Mouse (Mus musculus): ENCODE measurements around the gene Kcnb1. TPM values are rescaled to one million over a fixed set of nuclear protein-coding genes. Genes with fewer than 3 reads are reported as not detected.
A peak's percentile ranks its signal among the peaks of the same experiment; 100 is the strongest.

Gene Kcnb1
- polyA plus RNA-seq, 1 experiment from 2014 or later = 1.1 TPM

DNA sequence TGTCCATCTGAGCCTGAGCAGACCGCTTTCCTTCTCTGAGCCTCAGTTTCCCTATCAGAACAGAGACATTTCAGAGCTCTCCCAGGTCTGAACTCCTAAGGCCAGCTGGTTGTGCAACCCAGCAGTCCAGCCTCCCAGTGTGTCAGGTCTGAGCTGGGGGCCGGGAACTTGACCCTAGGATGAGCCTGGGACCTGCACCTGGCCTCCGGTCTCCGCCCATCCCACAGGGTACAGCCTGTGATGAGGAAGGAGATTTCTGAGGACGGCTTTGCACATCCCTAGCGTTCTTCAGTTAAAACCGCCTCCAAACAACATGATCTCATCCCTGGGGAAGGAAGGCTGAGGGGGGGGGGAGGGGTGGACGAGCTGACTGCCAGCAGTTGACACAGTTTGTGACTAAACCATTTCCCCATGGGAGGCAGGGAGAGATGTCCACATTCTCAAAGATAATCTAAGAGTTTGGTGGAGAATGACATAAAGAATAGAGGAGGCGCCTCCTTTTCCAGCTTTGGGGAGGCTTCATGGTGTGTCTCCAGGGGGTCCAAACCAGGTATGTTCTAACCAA, 110.9 kb downstream of the Kcnb1 start:
- ATAC-seq (ENCODE audit: insufficient read depth, low FRiP score, low TSS enrichment) = no peak
- Histone ChIP-seq H3K4me2 (ENCODE audit: low read depth) (no peak overlapping the region), H3K4me3 (ENCODE audit: low read depth, low read length) (no peak overlapping the region)

DNA sequence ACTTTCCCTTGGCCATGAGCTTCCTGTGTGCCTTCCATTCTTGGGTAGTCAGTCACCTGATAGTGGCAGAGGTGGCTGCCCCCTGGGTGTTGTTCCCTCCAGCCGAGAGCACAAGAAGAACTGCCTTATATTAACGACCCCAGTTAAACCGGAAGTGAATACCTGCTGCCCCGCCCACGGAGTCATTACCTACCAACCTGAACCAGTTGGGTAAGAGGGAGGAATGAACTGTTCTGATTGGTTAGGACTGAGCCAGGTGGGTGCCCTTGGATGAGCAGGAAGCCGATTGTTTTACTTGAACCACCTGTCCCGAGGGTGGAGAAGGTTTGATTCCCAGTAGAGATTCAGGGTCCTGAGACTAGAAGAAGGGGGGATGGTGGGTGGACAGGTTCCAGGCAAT, 111.5 kb downstream of the Kcnb1 start:
- H3K9ac ChIP-seq (ENCODE audit: low read length) = no peak overlapping the region
- no peaks in the 10 kb centered on the region for H3K27me3 ChIP-seq (ENCODE audit: control insufficient read depth, insufficient read depth, low read length)
- H3K9me3 ChIP-seq (ENCODE audit: control insufficient read depth, low read length) = no peaks in the 10 kb centered on the region
- H3K4me1 ChIP-seq (ENCODE audit: control insufficient read depth, insufficient read depth, low read length) = peaks cover 5% of the 10 kb centered on the region
- no peak overlapping the region for H3K27ac ChIP-seq (ENCODE audit: low read depth, low read length)
- H3K4me2 ChIP-seq (ENCODE audit: low read depth) = no peak overlapping the region
- ATAC-seq (ENCODE audit: insufficient read depth, low FRiP score, low TSS enrichment) = no peak
- H3K36me3 ChIP-seq (ENCODE audit: control insufficient read depth, insufficient read depth, low read length) = no peaks in the 10 kb centered on the region
- no peak overlapping the region for H3K4me3 ChIP-seq (ENCODE audit: low read depth, low read length)
- WGBS = 42% methylated on average over 7 of the region's 7 CpGs
- DNase-seq (ENCODE audit: low spot score) = no peak

More for the DNA sequence above, 110.9 kb downstream of the Kcnb1 start:
- Histone ChIP-seq H3K36me3 (ENCODE audit: control insufficient read depth, insufficient read depth, low read length) (no peaks in the 10 kb centered on the region), H3K9me3 (ENCODE audit: control insufficient read depth, low read length) (no peaks in the 10 kb centered on the region), H3K4me1 (ENCODE audit: control insufficient read depth, insufficient read depth, low read length) (peaks cover 5% of the 10 kb centered on the region), H3K27me3 (ENCODE audit: control insufficient read depth, insufficient read depth, low read length) (no peaks in the 10 kb centered on the region), H3K9ac (ENCODE audit: low read length) (no peak overlapping the region), H3K27ac (ENCODE audit: low read depth, low read length) (0 out of 2 replicates have a peak overlapping the region, but pooled peaks have one; percentile 10)
- DNase-seq (ENCODE audit: low spot score) = no peak
- 48% methylated on average over 9 of the region's 9 CpGs for WGBS

DNA sequence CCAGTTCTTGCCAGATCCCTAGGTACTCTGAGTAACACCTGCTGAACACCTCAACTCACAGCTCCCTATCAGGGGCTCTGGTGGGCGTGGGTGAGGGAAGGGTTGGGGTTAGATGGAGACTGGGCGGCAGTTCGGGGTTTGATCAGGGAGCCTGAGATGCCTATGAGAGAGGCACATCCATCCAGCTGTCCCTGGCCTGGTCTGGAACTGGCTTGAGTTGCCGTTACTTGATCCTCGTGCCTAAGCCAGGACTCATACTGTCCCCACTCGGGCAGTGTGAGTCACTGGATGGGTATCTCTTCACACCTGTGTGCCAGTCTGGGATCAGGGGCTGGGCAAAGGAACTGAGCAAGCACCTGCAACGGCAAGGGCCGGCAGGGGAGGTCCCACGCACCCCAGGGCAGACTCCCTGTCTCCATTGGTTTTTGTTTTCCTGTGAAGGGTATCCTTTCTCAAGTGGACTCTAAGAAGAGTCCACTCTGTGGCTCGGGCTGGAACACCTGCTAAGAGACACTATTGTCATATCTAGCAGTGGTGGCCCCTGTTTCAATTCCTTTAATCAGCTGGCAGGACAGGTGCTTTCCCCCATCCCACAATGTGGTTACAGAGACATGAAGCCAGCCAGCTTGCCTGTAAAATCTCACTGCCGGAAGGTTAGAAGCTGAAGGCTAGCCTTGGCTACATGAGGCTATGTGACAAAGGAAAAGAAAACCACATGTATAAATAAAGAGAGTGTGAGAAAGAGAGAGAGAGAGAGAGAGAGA, 112.6 kb downstream of the Kcnb1 start:
- WGBS = 80% methylated on average over 11 of the region's 11 CpGs
- no peaks in the 10 kb centered on the region for H3K27me3 ChIP-seq (ENCODE audit: control insufficient read depth, insufficient read depth, low read length)
- no peak for DNase-seq (ENCODE audit: low spot score)
- H3K4me3 ChIP-seq (ENCODE audit: low read depth, low read length) = no peak overlapping the region
- H3K4me1 ChIP-seq (ENCODE audit: control insufficient read depth, insufficient read depth, low read length) = peaks cover 5% of the 10 kb centered on the region
- no peaks in the 10 kb centered on the region for H3K9me3 ChIP-seq (ENCODE audit: control insufficient read depth, low read length)
- no peak overlapping the region for H3K27ac ChIP-seq (ENCODE audit: low read depth, low read length)
- H3K9ac ChIP-seq (ENCODE audit: low read length) = no peak overlapping the region
- no peak for ATAC-seq (ENCODE audit: insufficient read depth, low FRiP score, low TSS enrichment)
- H3K36me3 ChIP-seq (ENCODE audit: control insufficient read depth, insufficient read depth, low read length) = no peaks in the 10 kb centered on the region
- no peak overlapping the region for H3K4me2 ChIP-seq (ENCODE audit: low read depth)

DNA sequence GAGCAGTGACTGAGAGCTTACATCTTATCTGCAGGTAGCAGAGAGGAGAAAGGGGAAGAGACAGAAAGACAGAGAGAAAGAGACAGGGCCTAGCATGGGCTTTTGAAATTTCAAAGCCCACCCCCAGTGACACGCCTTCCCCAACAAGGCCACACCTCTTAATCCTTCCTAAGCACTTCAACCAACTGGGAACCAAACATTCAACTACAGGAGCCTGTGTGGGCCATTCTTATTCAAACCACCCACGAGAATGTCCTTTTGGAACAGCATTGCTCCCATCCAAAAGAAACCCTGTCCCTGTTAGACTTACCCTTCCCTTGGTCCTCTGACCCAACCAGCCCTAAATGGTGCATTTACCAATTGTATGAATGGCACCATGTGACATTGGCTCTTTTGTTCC, 113.2 kb downstream of the Kcnb1 start:
- no peak for ATAC-seq (ENCODE audit: insufficient read depth, low FRiP score, low TSS enrichment)
- WGBS = 56% methylated on average over 2 of the region's 2 CpGs
- H3K27me3 ChIP-seq (ENCODE audit: control insufficient read depth, insufficient read depth, low read length) = no peaks in the 10 kb centered on the region

DNA sequence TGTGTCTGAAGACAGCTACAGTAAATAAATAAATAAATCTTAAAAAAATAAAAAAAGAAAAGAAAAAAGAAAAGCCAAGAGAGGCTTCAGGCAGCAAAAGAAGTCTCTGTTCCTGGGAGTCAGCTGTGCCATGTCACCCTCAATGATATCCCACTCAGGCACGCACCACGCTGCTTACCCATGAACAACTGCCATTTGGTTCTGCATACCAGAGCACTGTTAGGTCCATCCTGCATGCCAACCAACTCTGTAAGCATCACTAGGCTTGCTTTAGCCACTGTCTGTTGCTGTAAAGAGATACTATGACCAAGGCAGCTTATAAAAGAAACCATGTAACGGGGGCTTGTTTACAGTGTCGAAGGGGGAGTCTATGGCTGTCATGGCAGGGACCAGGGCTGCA, 113.6 kb downstream of the Kcnb1 start:
- Histone ChIP-seq H3K27me3 (ENCODE audit: control insufficient read depth, insufficient read depth, low read length) (no peaks in the 10 kb centered on the region), H3K9ac (ENCODE audit: low read length) (no peak overlapping the region), H3K27ac (ENCODE audit: low read depth, low read length) (no peak overlapping the region), H3K9me3 (ENCODE audit: control insufficient read depth, low read length) (no peaks in the 10 kb centered on the region), H3K36me3 (ENCODE audit: control insufficient read depth, insufficient read depth, low read length) (no peaks in the 10 kb centered on the region), H3K4me1 (ENCODE audit: control insufficient read depth, insufficient read depth, low read length) (peaks cover 5% of the 10 kb centered on the region; the same call in 1 of the 2 replicates), H3K4me2 (ENCODE audit: low read depth) (no peak overlapping the region), H3K4me3 (ENCODE audit: low read depth, low read length) (no peak overlapping the region)
- WGBS = 92% methylated on average over 4 of the region's 4 CpGs
- DNase-seq (ENCODE audit: low spot score) (no peak), ATAC-seq (ENCODE audit: insufficient read depth, low FRiP score, low TSS enrichment) (no peak)

More for the DNA sequence above, 113.2 kb downstream of the Kcnb1 start:
- Histone ChIP-seq H3K4me2 (ENCODE audit: low read depth) (no peak overlapping the region), H3K9me3 (ENCODE audit: control insufficient read depth, low read length) (no peaks in the 10 kb centered on the region), H3K9ac (ENCODE audit: low read length) (no peak overlapping the region), H3K4me1 (ENCODE audit: control insufficient read depth, insufficient read depth, low read length) (peaks cover 5% of the 10 kb centered on the region), H3K4me3 (ENCODE audit: low read depth, low read length) (no peak overlapping the region), H3K36me3 (ENCODE audit: control insufficient read depth, insufficient read depth, low read length) (no peaks in the 10 kb centered on the region), H3K27ac (ENCODE audit: low read depth, low read length) (no peak overlapping the region)
- no peak for DNase-seq (ENCODE audit: low spot score)

DNA sequence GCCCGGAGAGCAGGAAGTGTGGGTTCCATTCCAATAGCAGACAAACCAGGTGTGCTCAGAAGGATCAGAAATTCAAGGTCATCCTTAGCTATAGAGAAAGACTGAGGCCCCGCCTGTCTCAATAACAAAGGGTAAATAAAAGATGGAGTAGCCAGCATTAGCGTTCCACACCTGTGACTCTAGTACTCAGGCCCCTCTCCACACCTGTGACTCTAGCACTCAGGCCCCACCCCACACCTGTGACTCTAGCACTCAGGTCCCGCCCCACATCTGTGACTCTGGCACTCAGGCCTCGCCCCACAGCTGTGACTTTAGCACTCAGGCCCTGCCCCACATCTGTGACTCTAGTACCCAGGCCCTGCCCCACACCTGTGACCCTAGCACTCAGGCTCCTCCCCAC, 115.4 kb downstream of the Kcnb1 start:
- Histone ChIP-seq H3K9me3 (ENCODE audit: control insufficient read depth, low read length) (no peaks in the 10 kb centered on the region), H3K27me3 (ENCODE audit: control insufficient read depth, insufficient read depth, low read length) (no peaks in the 10 kb centered on the region), H3K36me3 (ENCODE audit: control insufficient read depth, insufficient read depth, low read length) (no peaks in the 10 kb centered on the region), H3K27ac (ENCODE audit: low read depth, low read length) (no peak overlapping the region), H3K4me3 (ENCODE audit: low read depth, low read length) (no peak overlapping the region), H3K4me2 (ENCODE audit: low read depth) (no peak overlapping the region), H3K9ac (ENCODE audit: low read length) (no peak overlapping the region), H3K4me1 (ENCODE audit: control insufficient read depth, insufficient read depth, low read length) (peaks cover 5% of the 10 kb centered on the region; the same call in 1 of the 2 replicates)
- 93% methylated on average over 5 of the region's 5 CpGs for WGBS
- peak; percentile 3 for DNase-seq (ENCODE audit: low spot score)
- ATAC-seq (ENCODE audit: insufficient read depth, low FRiP score, low TSS enrichment) = no peak

DNA sequence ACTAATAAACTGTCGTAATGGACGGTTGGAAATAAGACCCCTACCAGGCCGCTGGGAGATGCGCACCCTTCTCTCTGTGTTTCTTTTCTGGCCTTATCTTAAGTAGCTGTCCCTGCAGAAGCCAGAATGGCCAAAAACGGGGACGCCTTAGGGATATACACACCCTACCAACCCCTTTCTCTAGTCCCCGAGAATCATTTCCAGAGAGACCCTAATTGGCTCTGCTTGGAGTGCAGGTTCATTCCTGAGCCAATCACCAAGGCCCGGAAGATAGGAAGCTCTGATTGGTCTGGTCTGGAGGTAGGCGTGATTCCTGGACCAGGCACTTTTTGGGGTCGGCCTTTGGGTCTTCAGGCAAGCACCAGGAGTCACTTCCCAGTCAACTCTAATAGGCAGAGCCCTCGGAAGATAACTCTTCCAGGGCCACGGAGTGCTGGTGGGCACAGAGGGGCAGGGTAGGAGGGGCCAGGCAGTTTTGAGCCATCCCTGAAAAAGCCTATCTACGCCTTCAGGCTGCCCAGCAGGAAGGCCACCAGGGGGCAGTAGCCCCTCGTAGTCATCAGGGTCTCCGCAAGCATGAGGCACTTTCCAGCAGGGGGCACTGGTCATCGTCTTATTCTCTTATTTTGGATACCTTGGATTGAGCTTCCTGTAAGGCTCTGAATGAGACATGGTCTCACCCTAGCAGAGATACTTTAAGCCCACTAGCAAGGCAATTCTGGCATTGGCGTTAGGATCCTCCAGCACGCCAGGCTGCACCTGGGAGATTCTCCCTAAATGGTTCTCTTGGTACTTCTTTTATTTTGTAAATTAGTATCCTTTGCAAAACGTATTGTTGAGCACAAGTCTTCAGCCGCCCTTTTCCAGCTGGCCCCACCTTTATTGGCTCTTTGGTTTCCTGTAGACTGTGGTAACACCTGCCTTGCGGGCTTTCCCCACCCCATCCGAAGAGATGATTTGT, 118.0 kb downstream of the Kcnb1 start:
- Histone ChIP-seq H3K27ac (ENCODE audit: low read depth, low read length) (peak overlapping the region; percentile 67; the same call in 1 of the 2 replicates), H3K27me3 (ENCODE audit: control insufficient read depth, insufficient read depth, low read length) (no peaks in the 10 kb centered on the region), H3K4me1 (ENCODE audit: control insufficient read depth, insufficient read depth, low read length) (no peaks in the 10 kb centered on the region), H3K9ac (ENCODE audit: low read length) (peak overlapping the region; percentile 29), H3K4me2 (ENCODE audit: low read depth) (peak overlapping the region; percentile 62), H3K36me3 (ENCODE audit: control insufficient read depth, insufficient read depth, low read length) (no peaks in the 10 kb centered on the region), H3K9me3 (ENCODE audit: control insufficient read depth, low read length) (no peaks in the 10 kb centered on the region), H3K4me3 (ENCODE audit: low read depth, low read length) (peak overlapping the region; percentile 37)
- peak; percentile 95 for DNase-seq (ENCODE audit: low spot score)
- 8% methylated on average over 22 of the region's 22 CpGs for WGBS
- peak; percentile 95 for ATAC-seq (ENCODE audit: insufficient read depth, low FRiP score, low TSS enrichment)

DNA sequence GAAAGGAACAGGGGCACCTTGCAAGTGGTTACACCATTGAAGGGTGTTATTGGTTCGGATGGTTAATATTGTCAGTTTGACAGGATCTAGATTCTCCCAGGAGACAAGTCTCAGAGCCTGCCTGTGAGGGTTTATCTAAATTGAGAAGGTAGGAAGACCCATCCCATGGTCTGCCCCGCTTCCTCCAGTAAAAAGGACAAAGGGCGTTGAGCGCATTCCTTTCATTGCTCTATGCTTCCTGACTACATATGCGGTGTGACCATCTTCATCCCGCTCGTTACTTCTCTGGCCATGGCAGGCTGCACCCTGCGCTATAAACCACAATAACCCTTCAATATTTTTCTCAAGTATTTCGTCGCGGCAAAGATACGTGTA, 118.7 kb downstream of the Kcnb1 start:
- 0 out of 2 replicates have a peak, but pooled peaks have one; percentile 3 for ATAC-seq (ENCODE audit: insufficient read depth, low FRiP score, low TSS enrichment)
- H3K9me3 ChIP-seq (ENCODE audit: control insufficient read depth, low read length) = no peaks in the 10 kb centered on the region
- peak overlapping the region; percentile 20 for H3K9ac ChIP-seq (ENCODE audit: low read length)
- no peaks in the 10 kb centered on the region for H3K36me3 ChIP-seq (ENCODE audit: control insufficient read depth, insufficient read depth, low read length)
- DNase-seq (ENCODE audit: low spot score) = no peak
- peak overlapping the region; percentile 62 for H3K4me2 ChIP-seq (ENCODE audit: low read depth)
- no peaks in the 10 kb centered on the region for H3K4me1 ChIP-seq (ENCODE audit: control insufficient read depth, insufficient read depth, low read length)
- 23% methylated on average over 12 of the region's 12 CpGs for WGBS
- H3K27me3 ChIP-seq (ENCODE audit: control insufficient read depth, insufficient read depth, low read length) = no peaks in the 10 kb centered on the region
- H3K27ac ChIP-seq (ENCODE audit: low read depth, low read length) = peak overlapping the region; percentile 67; the same call in 1 of the 2 replicates
- peak overlapping the region; percentile 37 for H3K4me3 ChIP-seq (ENCODE audit: low read depth, low read length)
